Mouse (Mus musculus): ENCODE measurements at regions not wholly inside any gene's neighbourhood (a gene's known extent, or its start where the extent isn't known, plus 50 kb on each side); places are given as distances from the start of the nearest gene placed in this dataset.

DNA sequence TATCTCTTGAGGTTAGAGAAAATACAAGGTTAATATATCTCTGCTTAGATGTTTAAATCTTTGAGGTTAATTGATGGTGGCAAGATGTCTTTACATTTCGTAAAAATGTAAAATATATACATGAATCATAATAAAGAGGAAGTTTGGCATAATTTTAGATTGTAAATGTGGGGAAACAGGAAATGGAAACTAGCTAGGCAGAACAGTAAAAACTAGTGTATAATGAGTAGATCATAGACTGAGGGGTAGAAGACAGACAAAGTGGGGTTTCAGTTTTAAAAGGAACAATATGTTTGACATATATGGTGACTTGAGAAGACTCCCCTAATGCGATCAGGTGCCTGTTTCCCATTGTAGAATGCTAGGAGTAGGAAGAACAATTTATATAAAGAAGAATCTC is 519.3 kb downstream of the Lmo4 start:
- DNase-seq = no peak

DNA sequence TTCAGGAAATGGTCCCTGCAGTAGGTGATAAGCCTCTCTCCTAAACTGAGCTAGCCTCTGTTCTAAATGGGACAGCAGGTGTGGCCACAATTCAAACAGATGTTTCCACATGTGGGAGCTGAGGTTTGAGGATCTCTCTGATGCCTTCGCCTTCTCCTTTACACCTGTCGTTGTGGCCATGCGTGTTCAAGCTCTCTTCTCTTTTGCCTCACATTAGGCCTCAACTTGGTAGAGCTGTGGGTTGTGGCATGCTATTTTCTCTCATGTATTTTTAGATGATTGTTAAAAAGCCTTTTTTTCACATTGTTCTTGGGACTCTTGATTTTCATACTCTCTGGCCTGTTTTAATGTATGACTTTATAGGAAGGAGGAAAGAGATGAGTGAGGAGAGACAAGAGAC is 526.8 kb downstream of the Lmo4 start:
- no peak for DNase-seq

DNA sequence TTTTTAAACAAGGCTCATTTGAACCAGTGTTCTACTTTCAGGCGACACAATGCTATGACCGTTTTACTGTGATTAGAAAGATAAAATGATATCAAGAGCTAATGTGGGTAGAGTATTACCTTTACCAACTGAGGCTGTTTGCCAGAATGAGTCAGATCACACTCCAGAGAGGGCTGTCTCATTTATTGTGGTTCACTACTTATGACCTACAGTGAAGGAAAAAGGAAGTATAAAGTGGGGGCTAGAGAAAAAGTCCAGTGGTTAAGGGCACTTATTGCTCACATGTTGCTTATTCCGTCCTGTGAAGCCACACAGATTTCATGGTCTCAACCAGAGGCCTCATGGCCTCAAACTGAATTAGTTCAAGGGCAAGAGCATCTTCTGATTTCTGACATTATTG is 530.2 kb downstream of the Lmo4 start:
- DNase-seq = no peak

DNA sequence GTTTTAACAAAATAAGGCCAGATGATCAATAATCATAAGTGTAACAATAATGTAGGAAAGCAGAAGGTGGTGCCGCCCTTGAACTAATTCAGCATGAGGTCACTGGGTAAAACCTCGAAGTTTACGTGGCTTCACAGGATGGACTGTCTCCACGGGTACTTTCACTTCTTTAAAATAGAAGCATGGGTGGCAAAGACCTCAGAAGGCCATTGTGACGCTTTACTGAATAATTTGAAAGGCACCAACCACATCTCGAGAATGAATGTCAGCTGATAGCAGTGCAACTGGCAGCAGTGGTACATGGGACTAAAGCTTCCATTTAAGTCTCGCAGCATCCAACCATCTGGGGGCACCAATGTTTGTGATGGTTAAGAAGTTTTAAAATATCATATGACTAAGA is 530.6 kb downstream of the Lmo4 start:
- DNase-seq = no peak

DNA sequence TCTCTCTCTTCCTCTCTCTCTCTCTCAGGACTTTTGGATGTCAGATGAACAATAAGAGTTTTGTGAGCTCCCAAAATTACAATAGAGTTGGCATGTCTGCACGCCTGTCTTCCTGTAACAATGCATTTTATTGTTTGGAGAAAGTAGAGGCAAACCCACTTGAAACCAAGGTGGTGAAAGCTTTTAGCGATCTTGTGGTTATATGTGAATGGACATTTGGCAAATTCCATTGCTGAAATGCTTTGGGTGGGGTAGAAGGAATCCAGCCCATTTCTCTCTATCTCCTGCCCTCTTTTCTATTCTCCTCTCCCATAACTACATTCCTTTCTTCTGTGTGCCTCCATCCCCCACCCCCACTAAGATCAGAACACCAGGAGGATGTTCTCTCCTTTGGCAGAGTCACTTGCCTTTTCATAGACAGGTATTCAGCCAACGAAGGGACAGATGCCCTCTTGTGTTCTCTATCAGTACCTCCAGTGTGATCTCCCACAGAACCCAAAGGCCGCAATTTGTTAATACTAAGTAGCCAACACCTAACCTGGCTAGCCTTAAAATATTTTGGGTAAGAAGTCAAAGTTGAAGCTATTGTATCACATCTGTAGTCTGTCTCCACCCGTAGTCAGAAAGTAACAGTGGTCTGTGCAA is 542.9 kb downstream of the Lmo4 start:
- DNase-seq = no peak

DNA sequence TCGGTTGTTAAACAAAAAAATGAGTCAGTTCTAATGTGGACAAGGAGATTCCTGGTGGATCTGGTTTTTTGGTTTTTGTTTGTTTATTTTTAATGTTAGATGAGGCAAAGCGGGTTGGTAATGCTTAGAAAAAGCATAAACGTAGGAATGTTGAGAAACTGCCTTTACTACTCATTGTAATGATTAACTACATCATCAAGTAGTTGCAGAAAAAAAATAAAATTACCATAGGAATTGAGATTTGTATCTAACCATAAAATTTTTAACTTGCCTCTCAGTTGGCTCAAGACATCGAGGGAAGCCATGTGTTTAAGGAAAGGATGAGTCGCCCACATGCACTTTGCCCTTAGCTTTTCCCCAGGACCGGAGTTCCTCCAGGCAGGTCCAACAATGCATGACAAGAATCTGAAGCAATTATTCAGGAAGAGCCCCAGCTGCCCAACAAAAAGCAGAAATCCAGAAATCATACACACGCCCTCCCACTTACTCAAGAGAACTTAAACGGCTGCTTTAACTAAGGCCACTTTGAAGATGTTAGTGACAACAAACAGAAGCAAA is 545.5 kb downstream of the Lmo4 start:
- DNase-seq = no peak

DNA sequence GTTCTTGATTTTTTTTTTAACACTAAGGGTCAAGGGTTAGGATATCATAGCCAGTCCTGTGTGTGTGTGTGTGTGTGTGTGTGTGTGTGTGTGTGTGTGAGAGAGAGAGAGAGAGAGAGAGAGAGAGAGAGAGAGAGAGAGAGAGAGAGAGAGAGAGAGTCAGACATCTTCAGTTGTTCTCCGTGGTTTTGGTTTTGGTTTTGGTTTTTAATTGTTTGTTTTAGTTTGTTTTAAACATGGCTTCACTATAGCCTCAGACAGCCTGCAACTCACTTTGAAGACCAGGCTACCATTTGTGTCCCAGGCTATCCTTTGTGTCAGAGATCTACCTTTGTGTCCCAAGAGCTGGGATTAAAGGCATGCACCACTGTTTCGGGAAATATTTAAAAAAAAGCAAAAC is 557.8 kb downstream of the Lmo4 start:
- DNase-seq = no peak

DNA sequence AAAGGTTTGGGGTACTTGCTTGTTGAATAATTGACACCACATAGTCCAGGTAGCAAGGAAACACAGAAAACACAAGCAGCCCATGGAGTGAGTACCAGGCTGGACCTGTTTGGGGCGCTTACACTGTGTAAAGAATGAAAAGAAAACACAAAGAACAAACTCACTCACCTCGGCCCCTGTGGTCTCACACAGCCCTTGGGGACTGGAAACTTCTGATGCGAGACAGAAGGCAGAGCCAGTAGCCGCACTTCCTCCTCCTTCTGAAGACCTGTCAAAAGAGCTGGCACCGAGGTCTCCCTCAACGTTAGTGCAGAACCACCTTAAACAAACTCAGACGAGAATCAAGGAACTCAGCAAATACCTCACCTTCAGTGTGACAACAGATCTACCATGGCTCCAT is 558.2 kb downstream of the Lmo4 start:
- DNase-seq = no peak

DNA sequence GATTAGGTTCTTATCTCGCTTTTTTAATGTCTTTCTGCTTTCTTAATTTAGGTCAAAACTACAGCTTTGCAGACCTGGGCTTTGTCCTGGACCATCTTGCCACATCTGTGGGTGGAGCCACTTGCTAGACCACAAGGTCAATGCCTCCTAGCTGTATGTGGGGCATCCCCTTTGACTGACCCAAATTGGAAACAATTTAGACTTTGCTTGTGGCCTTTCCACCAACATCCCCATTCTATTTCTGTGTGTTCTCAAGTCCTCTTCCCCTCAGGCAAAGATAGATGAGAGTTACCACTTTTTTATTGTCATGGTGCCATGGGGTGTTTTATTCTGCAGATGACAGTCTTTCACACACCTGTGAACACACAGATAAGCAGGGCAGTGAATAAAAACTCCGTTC is 572.0 kb downstream of the Lmo4 start:
- no peak for DNase-seq

DNA sequence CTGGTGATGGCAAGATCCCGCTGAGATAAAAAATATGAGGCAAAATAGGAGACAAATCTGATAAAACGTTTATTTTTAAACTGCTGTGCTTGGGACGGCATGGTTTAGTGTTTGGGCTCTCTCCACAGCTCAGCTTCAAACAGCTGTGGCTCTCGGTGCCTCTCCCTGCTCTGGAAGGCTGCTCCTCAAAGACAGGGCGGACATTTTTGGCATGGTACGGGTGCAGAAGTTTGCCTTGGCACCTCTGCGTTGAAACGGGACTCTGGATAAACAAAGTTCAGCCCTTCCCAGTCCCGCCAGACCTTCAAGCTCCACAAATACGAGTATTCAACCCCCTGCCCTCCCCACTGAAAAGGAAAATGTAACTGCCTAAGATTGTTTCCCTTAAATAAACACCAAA is 573.8 kb downstream of the Lmo4 start:
- no peak for DNase-seq

DNA sequence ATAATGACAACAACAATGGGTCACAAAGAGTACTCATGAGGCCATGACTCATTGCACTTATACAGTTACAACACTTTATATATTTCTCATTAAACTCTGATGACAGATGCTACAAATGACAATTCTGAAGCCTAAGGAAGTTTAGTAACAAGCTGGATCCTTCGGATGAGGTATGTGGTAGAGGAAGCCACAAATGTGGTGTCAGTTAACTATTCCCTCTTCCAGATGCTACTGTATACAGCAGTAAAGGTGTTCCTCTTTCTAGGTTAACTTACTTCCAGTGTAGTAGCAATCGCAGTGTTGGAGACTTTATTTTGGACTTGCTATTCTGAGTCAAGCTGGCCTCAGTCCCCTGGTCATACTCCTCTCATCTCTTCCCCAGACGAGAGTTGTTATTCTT is 580.1 kb downstream of the Lmo4 start:
- no peak for DNase-seq

DNA sequence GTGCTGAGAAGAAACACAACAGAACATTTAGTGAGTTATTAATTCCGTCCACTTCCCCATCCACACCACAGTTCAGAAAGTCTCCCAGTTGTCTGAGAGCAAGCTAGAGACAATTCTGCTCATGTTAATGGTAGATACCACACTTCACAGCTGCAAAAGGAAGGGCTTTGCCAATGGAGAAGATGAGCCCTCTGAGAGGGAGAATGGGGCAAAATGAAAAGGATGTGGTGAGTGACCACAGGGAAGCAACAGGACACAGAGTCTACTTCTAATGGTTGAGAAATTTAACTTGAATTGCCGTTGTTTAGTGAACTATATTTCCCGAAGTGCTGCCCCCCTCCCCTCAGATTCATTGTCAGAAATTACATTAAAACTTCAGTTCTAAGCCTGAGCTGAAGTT is 582.7 kb downstream of the Lmo4 start:
- DNase-seq = no peak

DNA sequence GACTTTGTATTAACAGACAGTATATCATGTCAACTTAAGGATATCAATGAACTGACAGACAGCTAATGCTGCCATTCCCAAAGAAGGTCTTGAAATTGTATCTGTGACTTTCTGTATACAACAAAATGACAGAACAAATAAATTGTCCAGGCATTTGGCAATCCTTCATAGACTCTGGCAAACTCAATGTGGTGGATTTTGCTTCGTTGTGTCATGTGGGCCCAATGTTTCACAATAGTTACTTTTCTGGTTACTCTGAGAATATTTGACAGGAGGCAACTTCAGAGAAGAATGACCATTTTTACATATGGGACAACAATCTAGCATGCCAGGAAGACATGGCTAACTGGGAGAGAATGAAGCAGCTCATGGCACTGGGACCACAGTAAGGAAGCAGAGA is 585.9 kb downstream of the Lmo4 start:
- no peak for DNase-seq

DNA sequence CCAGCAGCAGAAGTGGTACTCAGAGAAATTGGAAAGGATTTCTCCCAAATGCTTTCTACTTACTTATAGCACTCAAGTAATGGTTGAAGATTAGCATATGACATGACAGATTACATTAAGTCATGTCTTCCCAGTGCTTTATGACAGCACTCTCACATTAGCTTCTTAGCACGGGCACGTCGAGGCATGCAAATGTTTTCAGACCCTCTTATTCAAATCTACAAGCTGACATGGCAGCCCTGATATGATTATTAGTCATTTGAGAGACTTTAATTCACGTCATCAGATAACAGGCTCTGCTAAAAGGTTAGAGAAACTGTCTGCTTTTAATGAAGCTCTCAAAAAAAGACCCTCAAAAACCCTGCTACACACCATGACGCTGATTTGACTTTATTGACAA is 590.1 kb downstream of the Lmo4 start:
- DNase-seq = no peak

DNA sequence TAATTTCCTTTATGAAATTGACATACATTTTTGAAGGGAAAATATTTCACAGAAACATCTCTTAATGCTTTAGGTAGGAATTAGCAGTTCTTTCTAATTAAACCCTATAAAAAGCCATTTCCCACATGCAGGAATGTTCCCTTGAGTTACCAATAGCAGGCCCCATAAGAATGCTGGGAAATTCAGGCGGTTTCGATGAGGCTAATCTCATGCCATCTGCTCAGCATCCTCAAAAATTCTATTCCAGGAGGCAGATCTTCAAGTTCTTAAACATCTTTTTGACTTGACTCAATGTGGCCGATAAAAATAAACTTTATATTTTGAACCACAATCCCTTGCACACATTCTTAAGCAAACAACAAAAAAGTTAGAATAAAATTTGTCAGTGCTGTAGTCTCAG is 591.0 kb downstream of the Lmo4 start:
- DNase-seq = no peak

DNA sequence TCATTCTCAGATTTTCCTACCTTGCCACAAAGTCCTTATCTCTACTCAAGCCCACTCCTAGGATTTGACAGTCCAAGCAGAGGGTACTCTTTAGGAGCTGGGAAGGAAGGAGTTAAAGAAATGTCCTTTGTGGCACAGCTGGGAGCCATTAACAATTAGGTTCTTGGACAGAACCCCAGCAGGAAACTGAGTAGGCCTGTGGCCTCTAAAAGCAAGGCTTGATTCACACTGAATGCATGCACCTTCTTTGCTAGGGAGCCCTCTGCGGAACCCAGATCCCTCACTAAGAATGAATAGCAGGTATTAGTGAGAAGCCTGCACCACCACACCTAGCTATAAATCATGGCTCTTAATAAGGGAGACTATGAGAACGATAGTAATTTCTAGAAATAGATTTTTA is 595.3 kb downstream of the Lmo4 start:
- DNase-seq = no peak

DNA sequence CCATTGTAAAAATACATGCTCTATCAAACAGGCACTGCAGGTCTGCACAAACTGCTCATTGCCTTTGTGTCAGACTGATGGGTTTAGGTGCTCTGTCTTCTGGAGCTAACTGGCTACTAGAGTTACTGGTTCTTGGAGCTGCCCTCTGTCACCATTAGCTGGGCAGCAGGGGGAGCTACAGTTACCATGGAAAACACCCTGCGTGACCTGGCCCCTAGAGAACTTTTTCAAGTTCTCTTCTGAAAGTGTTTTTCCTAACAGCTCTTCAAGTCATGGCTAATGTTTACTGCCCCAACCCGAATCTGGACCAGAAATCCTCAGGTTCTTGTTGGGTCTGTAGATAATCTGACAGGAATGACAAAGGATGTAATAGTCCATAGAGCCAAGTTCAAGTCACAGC is 605.9 kb downstream of the Lmo4 start:
- DNase-seq = peak; percentile 55

DNA sequence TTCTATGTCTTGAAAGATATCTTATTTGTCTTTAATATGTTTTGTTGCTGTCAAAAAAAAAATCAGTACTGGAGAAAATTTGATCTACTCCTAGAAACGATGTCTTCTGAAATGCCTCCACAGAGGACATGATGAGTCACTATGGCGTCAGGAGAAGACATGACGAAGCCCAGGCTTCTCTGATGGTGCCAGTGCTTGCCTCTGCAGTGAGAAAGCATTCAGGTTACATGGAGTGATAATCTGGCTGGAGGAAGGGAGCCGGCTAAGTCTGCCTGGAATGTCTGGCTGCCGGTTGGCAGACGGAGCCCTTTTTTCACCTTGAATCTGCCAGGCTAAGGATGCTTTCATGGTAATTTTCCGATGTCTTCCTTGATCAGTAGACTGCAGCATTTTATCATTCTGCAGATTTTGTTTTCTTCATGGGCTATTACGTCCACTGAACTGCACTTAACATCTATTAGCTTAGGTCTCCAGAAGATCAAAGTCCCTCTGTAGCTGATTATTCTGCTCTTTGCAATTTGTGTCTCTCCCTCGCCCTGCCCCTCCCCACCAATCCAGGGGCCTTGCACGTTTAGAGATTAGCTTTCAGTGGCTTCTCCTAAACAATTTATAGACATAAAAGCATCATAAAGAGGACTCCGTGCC is 607.9 kb downstream of the Lmo4 start:
- DNase-seq = peak; percentile 25

DNA sequence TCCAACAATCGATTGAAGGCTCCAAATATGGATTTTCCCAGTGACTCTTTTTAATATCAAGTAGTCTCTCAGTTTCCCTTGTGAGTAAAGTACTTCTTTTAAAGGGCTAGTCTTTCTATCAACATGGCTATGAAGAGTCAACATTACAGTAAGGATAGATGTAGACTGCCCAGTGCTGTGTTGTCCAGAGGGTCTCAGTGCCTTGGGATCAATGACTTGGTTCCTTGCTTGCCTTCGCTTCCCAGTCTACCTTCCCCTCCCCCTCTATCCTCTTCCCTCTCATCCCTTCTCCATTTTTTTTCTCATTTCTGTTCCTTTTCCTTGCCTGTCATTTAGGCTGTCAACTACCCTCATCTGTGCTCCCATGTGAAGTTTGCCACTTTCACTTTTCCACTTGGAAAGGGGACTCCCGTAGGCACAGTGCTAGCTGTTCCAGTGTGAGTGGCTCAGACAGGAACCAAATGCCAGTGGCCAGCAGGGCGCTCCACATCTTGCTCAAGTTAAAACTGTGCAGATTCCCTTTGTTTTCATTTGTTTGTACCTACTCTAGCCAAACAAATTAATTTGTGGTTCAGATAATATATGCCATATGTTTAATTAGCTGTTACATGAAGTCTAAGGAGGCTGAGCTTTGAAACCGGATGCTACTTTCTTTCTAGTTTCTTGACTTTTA is 608.9 kb downstream of the Lmo4 start:
- no peak for DNase-seq

DNA sequence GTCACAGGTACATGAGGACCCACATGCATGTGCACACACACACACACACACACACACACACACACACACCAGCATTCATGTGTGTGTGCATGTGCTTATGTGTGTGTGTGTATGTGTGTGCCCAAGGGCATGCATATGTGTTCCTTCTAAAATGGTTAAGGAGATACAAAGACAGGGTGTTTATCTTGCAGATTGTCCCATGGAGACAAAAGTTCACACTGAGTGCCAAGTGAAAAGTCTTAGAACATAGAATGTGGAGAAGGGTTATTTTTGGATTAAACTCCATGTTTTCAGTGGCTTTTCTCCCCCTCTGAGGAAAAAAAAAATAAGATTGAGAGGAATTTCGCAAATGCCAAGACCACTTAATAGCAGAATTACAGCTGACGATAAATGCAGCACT is 609.9 kb downstream of the Lmo4 start:
- DNase-seq = no peak

DNA sequence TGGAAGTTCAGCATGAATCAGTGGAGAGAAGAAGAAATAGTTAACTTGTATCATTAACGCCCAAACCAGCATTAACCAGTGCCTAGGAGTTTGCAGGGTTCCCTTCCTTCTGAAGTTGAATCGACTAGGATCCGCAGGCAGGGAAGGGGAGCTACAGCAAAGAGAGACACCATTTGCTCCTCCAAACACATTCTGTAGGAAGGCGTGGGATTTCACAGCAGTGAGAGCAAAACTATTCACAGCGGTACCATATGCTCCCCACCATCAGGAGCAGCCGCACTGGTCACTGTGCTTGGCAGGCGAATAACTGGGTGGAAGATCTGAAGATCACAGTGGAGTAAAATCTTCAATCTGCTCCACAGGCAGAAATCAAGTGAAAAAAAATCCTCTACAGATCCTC is 610.3 kb downstream of the Lmo4 start:
- DNase-seq = no peak

DNA sequence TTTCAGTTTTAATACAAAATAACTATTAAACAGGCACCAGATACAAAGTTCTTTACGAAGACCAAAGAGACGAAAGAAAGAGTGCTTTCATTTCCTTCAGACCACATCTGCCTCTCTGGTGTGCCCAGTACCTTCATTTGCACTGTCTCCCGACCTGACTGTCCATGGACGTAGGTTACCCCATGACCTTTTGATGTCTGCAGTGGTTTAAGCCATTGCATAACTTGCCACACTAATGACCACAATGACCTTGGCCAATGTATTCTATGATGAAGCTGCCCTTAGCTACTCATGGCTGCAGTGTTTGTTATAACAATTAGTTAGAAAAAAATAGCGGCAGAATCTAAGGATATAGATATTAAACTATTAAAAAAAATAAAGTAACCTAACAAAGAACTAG is 618.4 kb downstream of the Lmo4 start:
- DNase-seq = no peak

DNA sequence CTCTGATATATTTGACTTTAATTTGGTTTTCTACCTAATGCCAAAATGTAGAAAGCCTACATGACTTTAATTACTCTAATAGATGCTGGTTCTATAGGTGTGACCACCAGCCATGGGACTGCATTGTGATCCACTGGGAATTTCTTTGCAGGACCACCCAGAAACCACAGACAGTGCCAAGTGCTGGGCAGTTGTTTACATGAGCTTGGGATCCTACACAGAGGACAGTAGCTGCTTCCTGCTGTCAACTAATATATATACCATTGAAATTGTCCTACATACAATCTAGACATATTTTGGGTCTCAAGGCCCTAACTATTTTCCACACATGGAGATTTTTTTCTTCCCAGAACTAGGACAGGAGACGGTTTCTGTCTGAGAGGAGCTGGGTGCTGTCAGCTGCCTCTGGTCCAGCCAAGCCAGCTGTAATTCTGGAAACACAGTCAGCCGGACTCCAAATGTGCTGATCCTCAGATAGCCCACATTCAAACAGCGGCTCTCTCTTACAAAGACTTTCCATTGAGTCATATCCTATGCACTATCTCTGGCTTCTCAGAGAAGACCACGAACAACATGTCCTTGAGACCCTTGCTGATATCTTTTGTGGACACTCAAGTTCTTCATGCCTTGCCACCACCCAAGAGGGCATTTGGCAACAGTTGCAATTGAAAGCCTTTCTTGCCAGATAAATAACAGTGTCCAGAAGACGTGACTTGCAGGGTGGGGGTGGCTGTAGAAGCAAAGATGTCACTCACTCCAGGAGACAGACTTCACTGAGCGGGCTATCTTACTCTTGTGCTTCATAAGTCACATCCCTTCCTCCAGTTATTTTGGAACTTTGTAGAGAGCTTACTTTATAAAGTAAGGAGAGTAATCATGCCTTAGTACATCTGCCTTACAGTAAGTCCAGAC is 620.1 kb downstream of the Lmo4 start:
- DNase-seq = no peak

All from adrenal gland, postnatal 25 days (tissue).